Mouse (Mus musculus) bone marrow, adult 2 months (tissue): ENCODE data around the gene Tspan2.

ENCODE experiments used
- CTCF ChIP-seq: fragments of 200-500 bp; IDR thresholded peaks from 2 replicates; pipeline ENCODE4 v1.5.1; 2011; ENCODE audit warnings: low read length, control low read depth; ENCODE audit not compliant: control insufficient read depth, insufficient read depth
- POLR2A ChIP-seq: fragments of 200-500 bp; IDR thresholded peaks from 2 replicates; pipeline ENCODE4 v1.6.1; 2011; ENCODE audit warnings: low read depth, mild to moderate bottlenecking, control low read depth, low read length, borderline replicate concordance; ENCODE audit not compliant: control insufficient read depth

DNA sequence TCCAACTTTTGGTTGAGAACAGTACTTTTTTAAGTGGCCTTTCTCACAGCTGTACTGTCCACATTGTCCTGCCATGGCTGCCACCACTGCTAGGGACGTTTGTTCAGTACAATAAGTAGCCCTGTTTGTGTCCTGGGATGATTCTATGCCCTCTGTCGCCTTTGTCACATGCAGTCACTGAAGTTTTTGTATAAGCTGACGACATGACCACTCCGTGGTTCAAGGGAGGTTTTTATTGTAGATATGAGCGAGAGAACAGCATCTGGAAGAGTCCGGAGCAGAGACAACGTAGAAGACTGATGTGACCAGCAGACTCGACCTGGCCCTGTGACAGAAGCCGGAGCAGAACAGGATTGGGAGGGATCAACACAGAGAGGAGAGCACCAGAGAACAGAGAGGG, 25.7 kb upstream of the Tspan2 start:
- TF ChIP-seq CTCF (no peak), POLR2A (no peak)
